8 mouse cellular contexts compared by ENCODE assay signal in the genomic region with DNA sequence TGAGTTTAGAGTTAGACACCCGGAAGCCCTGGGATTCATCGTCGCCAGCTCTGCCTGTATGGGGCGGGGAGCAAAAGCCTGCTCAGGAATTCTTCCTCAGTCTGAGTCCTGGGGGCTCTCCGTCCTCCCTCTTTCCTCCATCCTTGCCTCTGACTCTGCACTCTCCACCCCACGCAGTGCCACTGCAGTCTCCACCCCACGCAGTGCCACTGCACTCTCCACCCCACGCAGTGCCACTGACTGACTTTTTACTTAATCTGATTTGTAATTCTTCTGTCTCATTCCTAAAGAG. TPM values are rescaled to one million over a fixed set of nuclear protein-coding genes. Genes with fewer than 3 reads are reported as not detected.
A peak's percentile ranks its signal among the peaks of the same experiment; 100 is the strongest.
DNase-seq lines count a peak whose midpoint lies in the region; ATAC-seq and TF ChIP-seq lines count a peak whose summit lies in the region.

No protein-coding gene starts in this region.

- no peaks in the 10 kb centered on the region for H3K36me3 ChIP-seq in heart, embryonic 10.5 days
- H3K36me3 ChIP-seq in heart, postnatal 0 days (replicated peaks; ENCODE audit: control insufficient read depth, insufficient read depth, low read length), result no peaks in the 10 kb centered on the region

- peaks cover 11% of the 10 kb centered on the region for H3K4me1 ChIP-seq in heart, embryonic 10.5 days
- H3K4me1 ChIP-seq in heart, postnatal 0 days (ENCODE audit: control insufficient read depth, insufficient read depth), result no peaks in the 10 kb centered on the region

- DNase-seq in heart, embryonic 10.5 days (ENCODE audit: low spot score), result no peak
- DNase-seq in heart, adult 11 months, result no peak
- peak; percentile 17 for DNase-seq in ES-CJ7 (ENCODE audit: low read depth, low spot score)
- no peak for DNase-seq in heart, postnatal 0 days (ENCODE audit: low spot score)
- peak; percentile 18 for DNase-seq in lung, postnatal 10 days
- DNase-seq in gastrocnemius, postnatal 25 days, result no peak
- no peak for DNase-seq in spleen, postnatal 14 days (ENCODE audit: low spot score in 2 of 2)
- no peak for DNase-seq in urinary bladder, postnatal 25 days (ENCODE audit: low spot score)

- peak overlapping the region; percentile 76; the same call in 1 of the 2 replicates for H3K27ac ChIP-seq in heart, embryonic 10.5 days
- no peak overlapping the region for H3K27ac ChIP-seq in heart, postnatal 0 days (ENCODE audit: low read depth)

- no peak overlapping the region for H3K9ac ChIP-seq in heart, postnatal 0 days (replicated peaks; ENCODE audit: low read depth, low read length)

- H3K27me3 ChIP-seq in heart, embryonic 10.5 days (ENCODE audit: insufficient read depth, poor library complexity, severe bottlenecking), result no peaks in the 10 kb centered on the region
- no peaks in the 10 kb centered on the region for H3K27me3 ChIP-seq in heart, postnatal 0 days (ENCODE audit: control insufficient read depth, insufficient read depth, low read length)

- TF ChIP-seq CTCF in heart, postnatal 0 days (IDR thresholded peaks at IDR 0.05; ENCODE audit: low read depth), result no peak

- no peak for ATAC-seq in heart, postnatal 0 days (ENCODE audit: insufficient read depth, low read depth)

- H3K4me2 ChIP-seq in heart, postnatal 0 days (ENCODE audit: low read depth, low read length), result peak overlapping the region; percentile 57

- TF ChIP-seq EP300 in heart, postnatal 0 days (IDR thresholded peaks at IDR 0.05; ENCODE audit: low read depth), result no peak

- no peaks in the 10 kb centered on the region for H3K9me3 ChIP-seq in heart, embryonic 10.5 days
- H3K9me3 ChIP-seq in heart, postnatal 0 days (replicated peaks; ENCODE audit: control insufficient read depth, low read length), result no peaks in the 10 kb centered on the region

- peak overlapping the region; percentile 57 for H3K4me3 ChIP-seq in heart, embryonic 10.5 days
- H3K4me3 ChIP-seq in heart, postnatal 0 days (ENCODE audit: low read depth, low read length), result peak overlapping the region; percentile 36

- WGBS in heart, embryonic 10.5 days, result 3% methylated on average over 8 of the region's 8 CpGs
- 2% methylated on average over 8 of the region's 8 CpGs for WGBS in heart, postnatal 0 days

RNA-seq across cellular contexts. Expression of a gene that starts 6.9 kb away (rescaled TPM):
- not detected in 2 replicates for polyA plus RNA-seq in heart, embryonic 10.5 days (2016; fragmentation: Nextera tagmentation; extraction: Ambion mirVana)
- not detected in 2 replicates for total RNA-seq in heart, postnatal 0 days (2014; rRNA removed; ENCODE audit: low replicate concordance)
- not detected in 2 replicates for polyA plus RNA-seq in heart, postnatal 0 days (2015; fragmentation: Nextera tagmentation; extraction: Ambion mirVana)
- total RNA-seq in gastrocnemius, postnatal 25 days (2021), result not detected

Comparison
In these comparisons a context has a peak if more than half of its experiments do, and no peak if none do; other contexts are left out.
1. DNase-seq: peak in ES-CJ7 (single experiment) and lung, postnatal 10 days (single experiment); none in heart, embryonic 10.5 days (single experiment), heart, adult 11 months (single experiment), heart, postnatal 0 days (single experiment), gastrocnemius, postnatal 25 days (single experiment), spleen, postnatal 14 days (0 of 2) and urinary bladder, postnatal 25 days (single experiment).